Mouse (Mus musculus): ENCODE data around the gene Klhl22. TPM values are rescaled to one million over a fixed set of nuclear protein-coding genes. Genes with fewer than 3 reads are reported as not detected.
"Not testable (repeated sequence)": the region's sequence is repeated elsewhere in the genome, so short reads cannot be mapped to it uniquely, and the experiment has no call there.

Gene Klhl22
- total RNA-seq, 2 experiments from 2014 or later: 101 TPM

DNA sequence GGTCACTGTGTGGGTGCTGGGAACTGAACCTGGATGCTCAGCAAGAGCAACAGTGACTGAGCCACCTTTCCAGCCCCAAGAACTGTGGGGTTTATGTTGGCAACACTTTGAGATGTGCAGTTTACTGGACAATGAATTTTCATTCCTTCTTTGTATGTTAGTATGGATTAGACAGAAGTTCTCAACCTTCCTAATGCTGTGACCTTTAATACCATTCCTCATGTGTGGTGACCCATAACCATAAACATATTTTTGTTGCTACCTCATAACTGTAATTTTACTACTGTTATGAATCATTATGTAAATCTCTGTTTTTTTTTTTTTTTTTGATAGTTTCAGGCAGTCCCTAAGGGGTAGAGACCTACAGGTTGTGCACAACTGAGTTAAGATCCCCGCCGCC lies 25.8 kb upstream of the Klhl22 start:
- DNase-seq (ENCODE audit: low spot score in 2 of 2): no peak
- Histone ChIP-seq H3K27ac (no peak overlapping the region), H3K4me3 (no peak overlapping the region)
- no peak for TF ChIP-seq CTCF (conservative IDR thresholded peaks at IDR 0.05)

GRCm38 (mm10) chr16:17734872-17735271 lies 24.5 kb upstream of the Klhl22 start:
- DNase-seq (ENCODE audit: low spot score in 2 of 2); H3K27ac ChIP-seq; H3K4me3 ChIP-seq: not testable (repeated sequence)

GRCm38 (mm10) chr16:17736156-17736555 lies 23.3 kb upstream of the Klhl22 start:
- no peak for DNase-seq (ENCODE audit: low spot score in 2 of 2)
- no peak for TF ChIP-seq CTCF (conservative IDR thresholded peaks at IDR 0.05)
- Histone ChIP-seq H3K27ac (no peak overlapping the region), H3K4me3 (no peak overlapping the region)

- no peak for DNase-seq (ENCODE audit: low spot score in 2 of 2)
- Histone ChIP-seq H3K4me3 (no peak overlapping the region), H3K27ac (no peak overlapping the region)
- TF ChIP-seq CTCF (conservative IDR thresholded peaks at IDR 0.05): no peak
Measured at GRCm38 (mm10) chr16:17740080-17740479, 19.3 kb upstream of the Klhl22 start.

DNA sequence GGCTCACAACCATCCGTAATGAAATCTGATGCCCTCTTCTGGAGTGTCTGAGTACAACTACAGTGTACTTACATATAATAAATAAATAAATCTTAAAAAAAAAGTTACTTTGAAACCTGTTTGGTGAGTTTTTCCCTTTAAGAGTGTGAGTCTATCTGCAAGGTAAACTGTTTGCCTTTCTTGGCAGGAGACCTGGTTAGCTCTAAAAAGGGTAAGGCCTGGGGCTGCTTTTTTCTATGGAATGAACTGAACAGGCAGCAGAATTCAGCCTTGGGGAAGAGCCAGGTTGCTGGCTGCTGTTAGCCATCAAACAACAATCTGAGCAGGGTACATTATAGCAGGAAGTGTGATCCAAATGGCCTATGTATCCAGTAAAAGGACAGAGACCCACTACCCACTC lies 16.6 kb upstream of the Klhl22 start:
- TF ChIP-seq CTCF (conservative IDR thresholded peaks at IDR 0.05): no peak
- Histone ChIP-seq H3K4me3 (no peak overlapping the region), H3K27ac (no peak overlapping the region)
- DNase-seq (ENCODE audit: low spot score in 2 of 2): no peak

DNA sequence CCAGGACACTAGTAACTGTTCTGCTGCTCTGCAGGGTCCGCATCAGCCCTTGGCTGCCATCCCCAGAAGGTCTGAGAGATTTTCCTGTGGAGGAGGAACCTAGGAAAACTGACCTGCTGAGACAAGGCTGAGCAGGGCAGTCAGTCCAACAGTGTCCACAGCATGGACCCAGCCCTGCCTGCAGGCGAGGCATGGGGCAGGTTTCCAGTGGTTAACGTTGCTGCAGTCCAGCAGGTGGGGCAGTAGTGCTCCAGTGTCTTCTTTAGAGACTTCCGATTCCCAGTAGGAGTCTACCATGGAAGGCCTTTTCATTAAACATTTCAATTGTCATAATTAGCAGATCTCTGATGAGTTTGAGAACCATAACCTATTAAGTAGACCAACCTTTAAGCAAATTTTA lies 16.1 kb upstream of the Klhl22 start:
- Histone ChIP-seq H3K4me3 (no peak overlapping the region), H3K27ac (no peak overlapping the region)
- no peak for DNase-seq (ENCODE audit: low spot score in 2 of 2)
- peak; percentile 41 for TF ChIP-seq CTCF (conservative IDR thresholded peaks at IDR 0.05)

DNA sequence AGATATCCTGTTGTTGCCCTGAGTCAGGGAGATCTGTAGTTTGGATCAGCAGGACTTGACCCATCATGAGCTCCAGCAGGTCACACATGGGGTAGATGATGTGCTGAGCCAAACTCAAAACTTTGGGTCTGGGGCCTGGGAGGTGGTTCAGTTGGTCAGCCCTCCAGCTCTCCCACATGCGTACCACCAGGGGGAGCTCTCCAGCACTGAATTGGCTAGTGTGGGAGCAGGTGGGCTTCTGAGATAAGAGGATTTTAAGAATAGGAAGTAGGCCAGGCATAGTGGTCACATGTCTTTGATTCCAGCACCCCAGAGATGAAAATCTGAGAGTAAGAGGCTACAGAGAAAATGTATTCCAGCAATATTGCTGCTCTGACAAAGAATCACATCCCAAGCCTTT lies 14.9 kb upstream of the Klhl22 start:
- Histone ChIP-seq H3K27ac (no peak overlapping the region), H3K4me3 (no peak overlapping the region)
- DNase-seq (ENCODE audit: low spot score in 2 of 2): peak in 1 of 2 experiments; percentile 23
- TF ChIP-seq CTCF (conservative IDR thresholded peaks at IDR 0.05): peak; percentile 83

GRCm38 (mm10) chr16:17745067-17745466 lies 14.4 kb upstream of the Klhl22 start:
- H3K27ac ChIP-seq: no peak overlapping the region
- DNase-seq (ENCODE audit: low spot score in 2 of 2): no peak
- no peak overlapping the region for H3K4me3 ChIP-seq
- TF ChIP-seq CTCF (conservative IDR thresholded peaks at IDR 0.05): no peak

DNA sequence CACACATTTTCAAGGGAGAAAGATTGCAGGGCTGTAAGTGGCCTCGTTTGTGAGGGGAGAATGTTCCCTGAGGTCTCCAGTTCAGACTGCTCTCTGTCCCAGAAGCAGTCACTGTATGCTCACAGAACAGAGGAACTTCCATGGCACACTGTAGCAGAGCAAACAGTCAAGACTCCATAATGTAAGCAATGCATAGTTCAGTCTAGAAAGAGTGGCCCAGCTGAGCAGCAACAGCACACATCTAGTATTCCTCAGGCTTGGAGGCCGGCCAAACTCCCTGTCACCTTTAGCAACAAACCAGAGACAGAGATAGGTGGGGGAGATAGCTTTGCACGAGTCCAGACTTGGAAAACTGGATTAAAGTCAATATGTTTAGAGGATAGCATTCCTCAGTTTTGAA lies 6.4 kb upstream of the Klhl22 start:
- TF ChIP-seq CTCF (conservative IDR thresholded peaks at IDR 0.05): no peak
- Histone ChIP-seq H3K27ac (no peak overlapping the region), H3K4me3 (no peak overlapping the region)
- DNase-seq (ENCODE audit: low spot score in 2 of 2): no peak

- no peak for DNase-seq (ENCODE audit: low spot score in 2 of 2)
- TF ChIP-seq CTCF (conservative IDR thresholded peaks at IDR 0.05): no peak
- H3K27ac ChIP-seq: no peak overlapping the region
Measured at GRCm38 (mm10) chr16:17753686-17754085, 5.7 kb upstream of the Klhl22 start.

DNA sequence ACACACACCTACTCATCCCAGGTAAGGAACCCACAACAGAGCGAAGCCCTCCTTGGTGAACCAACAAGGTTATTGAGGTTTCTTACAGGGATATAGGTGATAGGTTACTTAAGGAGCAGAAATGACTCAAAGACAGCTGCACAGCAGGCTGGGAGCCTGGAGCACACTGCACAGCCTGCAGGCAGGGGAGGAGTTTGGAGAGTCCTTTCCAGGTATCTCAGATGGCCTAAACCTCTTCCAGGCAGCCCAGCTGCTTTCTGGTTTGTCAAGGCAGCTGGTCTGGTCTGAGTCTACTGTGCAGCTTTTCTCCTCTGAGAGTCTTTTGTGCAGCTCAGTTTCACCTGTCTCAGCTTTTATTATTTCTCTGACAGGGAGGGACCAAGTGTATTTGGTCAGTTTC lies 1.7 kb upstream of the Klhl22 start:
- Histone ChIP-seq H3K27ac (no peak overlapping the region), H3K4me3 (no peak overlapping the region)
- no peak for TF ChIP-seq CTCF (conservative IDR thresholded peaks at IDR 0.05)
- no peak for DNase-seq (ENCODE audit: low spot score in 2 of 2)

More at GRCm38 (mm10) chr16:17753686-17754085, 5.7 kb upstream of the Klhl22 start:
- H3K4me3 ChIP-seq: no peak overlapping the region

GRCm38 (mm10) chr16:17758902-17759301 lies 516 bp upstream of the Klhl22 start:
- H3K4me3 ChIP-seq: peak overlapping the region; percentile 59
- TF ChIP-seq CTCF (conservative IDR thresholded peaks at IDR 0.05): no peak

GRCm38 (mm10) chr16:17759813-17760321 lies 449 bp downstream of the Klhl22 start:
- DNase-seq (ENCODE audit: low spot score in 2 of 2): peak in 1 of 2 experiments; percentile 11
- Histone ChIP-seq H3K4me3 (peak overlapping the region; percentile 59), H3K27ac (peak overlapping the region; percentile 89)
- no peak for TF ChIP-seq CTCF (conservative IDR thresholded peaks at IDR 0.05)

More at GRCm38 (mm10) chr16:17758902-17759301, 516 bp upstream of the Klhl22 start:
- no peak for DNase-seq (ENCODE audit: low spot score in 2 of 2)
- H3K27ac ChIP-seq: peak overlapping the region; percentile 89

GRCm38 (mm10) chr16:17760657-17761056 lies 1.2 kb downstream of the Klhl22 start:
- DNase-seq (ENCODE audit: low spot score in 2 of 2): peak in 1 of 2 experiments; percentile 31
- no peak overlapping the region for H3K27ac ChIP-seq

More at GRCm38 (mm10) chr16:17760657-17761056, 1.2 kb downstream of the Klhl22 start:
- TF ChIP-seq CTCF (conservative IDR thresholded peaks at IDR 0.05): peak; percentile 81
- H3K4me3 ChIP-seq: peak overlapping the region; percentile 59
